Mouse (Mus musculus) myocyte (in vitro differentiated cells): Measurements from ENCODE around the gene Rragb. TPM values are rescaled to one million over a fixed set of nuclear protein-coding genes. Genes with fewer than 3 reads are reported as not detected.

Source experiments
- H3K27me3 ChIP-seq: one replicate; pipeline ENCODE4 v1.6.1; 2011; ENCODE audit not compliant: control insufficient read depth, insufficient read depth, insufficient read length
- H3K36me3 ChIP-seq: one replicate; pipeline ENCODE4 v1.6.1; 2011; ENCODE audit not compliant: control insufficient read depth, insufficient read depth
- H3K4me2 ChIP-seq: one replicate; pipeline ENCODE4 v1.6.1; 2011; ENCODE audit warnings: low read depth, control low read depth
- H3K4me3 ChIP-seq: one replicate; pipeline ENCODE4 v1.5.1; 2011; ENCODE audit warnings: mild to moderate bottlenecking, control low read depth, moderate library complexity
- H3K79me2 ChIP-seq: one replicate; pipeline ENCODE4 v1.6.1; 2011; ENCODE audit not compliant: control insufficient read depth, insufficient read depth
- H3ac ChIP-seq: one replicate; pipeline ENCODE4 v1.6.1; 2011; ENCODE audit not compliant: control insufficient read depth, insufficient read length
- CEBPB ChIP-seq: IDR thresholded peaks from 2 replicates; pipeline ENCODE4 v1.6.1; 2011; ENCODE audit warnings: mild to moderate bottlenecking, moderate library complexity; ENCODE audit not compliant: poor library complexity, insufficient read depth, severe bottlenecking
- E2F4 ChIP-seq: IDR thresholded peaks from one replicate; pipeline ENCODE4 v1.6.1; 2011; ENCODE audit warnings: mild to moderate bottlenecking, control low read depth, moderate library complexity; ENCODE audit not compliant: insufficient read depth
- MAX ChIP-seq: IDR thresholded peaks from one replicate; pipeline ENCODE4 v1.6.1; 2011; ENCODE audit warnings: low read depth, mild to moderate bottlenecking, control low read depth
- MYOD1 ChIP-seq, 3 experiments: IDR thresholded peaks; one replicate each; pipeline ENCODE4 v1.6.1; 2011; ENCODE audit warnings: control low read depth in 2 of 3, low read depth in 2 of 3, mild to moderate bottlenecking in 2 of 3, moderate library complexity in 1 of 3; ENCODE audit not compliant: insufficient read length in 2 of 3, control insufficient read depth in 1 of 3
- MYOG ChIP-seq, 3 experiments: IDR thresholded peaks; one replicate each; pipeline ENCODE4 v1.6.1; 2011; ENCODE audit warnings: control low read depth in 2 of 3, low read depth in 2 of 3, mild to moderate bottlenecking in 2 of 3; ENCODE audit not compliant: insufficient read length in 2 of 3, control insufficient read depth in 1 of 3, insufficient read depth in 1 of 3
- POLR2A ChIP-seq: IDR thresholded peaks from one replicate; pipeline ENCODE4 v1.6.1; 2011; ENCODE audit warnings: low read depth, mild to moderate bottlenecking, control low read depth, moderate library complexity; ENCODE audit not compliant: insufficient read length
- POLR2AphosphoS2 ChIP-seq: IDR thresholded peaks from one replicate; pipeline ENCODE4 v1.6.1; 2011; ENCODE audit warnings: low read depth, control low read depth; ENCODE audit not compliant: insufficient read length
- REST ChIP-seq: IDR thresholded peaks from one replicate; pipeline ENCODE4 v1.6.1; 2011; ENCODE audit warnings: mild to moderate bottlenecking, control low read depth, moderate library complexity; ENCODE audit not compliant: insufficient read depth, insufficient read length
- SRF ChIP-seq: IDR thresholded peaks from one replicate; pipeline ENCODE4 v1.6.1; 2011; ENCODE audit warnings: low read depth; ENCODE audit not compliant: control insufficient read depth, insufficient read length
- TCF12 ChIP-seq: IDR thresholded peaks from one replicate; pipeline ENCODE4 v1.6.1; 2011; ENCODE audit warnings: mild to moderate bottlenecking, control low read depth; ENCODE audit not compliant: poor library complexity, insufficient read depth, severe bottlenecking
- TCF3 ChIP-seq: IDR thresholded peaks from one replicate; pipeline ENCODE4 v1.6.1; 2011; ENCODE audit warnings: low read depth, control low read depth; ENCODE audit not compliant: insufficient read length
- USF1 ChIP-seq: IDR thresholded peaks from one replicate; pipeline ENCODE4 v1.6.1; 2011; ENCODE audit warnings: low read depth, mild to moderate bottlenecking, control low read depth, moderate library complexity
- polyA plus RNA-seq: library from polyadenylated mRNA; unstranded; fragments of >200 nt; fragmentation: generic; extraction: Trizol; gene quantifications from one replicate; pipeline ENCODE4 v1.2.1, GENCODE M21; 2012; ENCODE audit warnings: missing spikeins

Rragb gene
- polyA plus RNA-seq: 0.05 TPM

DNA sequence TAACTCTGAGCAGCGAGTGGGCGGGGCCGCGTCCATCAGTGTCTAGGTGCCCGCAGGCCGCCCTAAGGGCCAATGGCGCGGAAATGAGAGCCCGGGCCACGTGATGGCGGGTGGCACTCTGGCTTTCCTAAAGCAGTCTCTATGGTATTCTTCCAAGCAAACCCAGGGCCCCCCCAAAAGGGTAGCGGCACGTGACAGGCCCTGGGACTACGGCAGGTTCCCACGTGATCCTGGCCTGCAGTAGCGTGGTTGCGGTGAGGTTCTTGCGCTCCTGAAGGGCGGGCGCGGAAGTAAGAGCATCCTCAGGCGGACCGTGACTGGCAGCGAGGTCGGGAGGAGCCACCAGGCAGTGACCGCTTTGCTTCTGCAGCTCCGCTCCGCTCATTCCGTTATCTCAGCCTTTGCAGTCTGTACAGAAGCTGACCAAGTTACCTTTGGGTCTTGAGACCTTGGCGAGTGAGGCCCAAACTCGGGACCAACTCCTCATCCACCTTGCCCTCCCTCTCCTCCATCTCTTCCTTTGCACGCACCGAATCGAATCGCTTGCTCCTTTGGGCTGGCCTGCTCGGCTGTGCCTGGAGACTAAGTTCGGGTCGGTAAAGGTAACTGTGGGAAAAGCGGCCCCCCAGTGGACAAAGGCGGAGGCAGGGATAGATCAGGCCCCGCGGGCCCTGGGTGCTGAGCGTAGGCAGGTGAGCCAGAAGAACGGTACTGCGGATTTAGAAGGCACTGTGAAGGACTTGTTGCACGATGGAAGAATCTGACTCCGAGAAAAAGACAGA is at the start of gene Rragb:
TSS of gene Rragb (plus strand) at position 248 of the 782 bp plus-strand sequence.
- Histone ChIP-seq H3K27me3 (no peaks in the 10 kb centered on the region), H3K36me3 (no peaks in the 10 kb centered on the region), H3K79me2 (no peaks in the 10 kb centered on the region), H3K4me2 (peak within 1 kb of the TSS; percentile 24), H3K4me3 (no peak within 1 kb of the TSS), H3ac (no peak within 1 kb of the TSS)
- TF ChIP-seq REST (no peak), POLR2A (no peak), MAX (no peak), TCF12 (no peak), CEBPB (no peak), E2F4 (no peak), TCF3 (no peak), MYOG (IDR thresholded peaks at IDR 0.05; ENCODE audit: control insufficient read depth in 1 of 3, insufficient read depth in 1 of 3, insufficient read length in 2 of 3, low read depth in 2 of 3) (no peak), USF1 (no peak), SRF (no peak), POLR2AphosphoS2 (no peak), MYOD1 (IDR thresholded peaks at IDR 0.05; ENCODE audit: control insufficient read depth in 1 of 3, insufficient read length in 2 of 3, low read depth in 2 of 3) (no peak)

GRCm38 (mm10) chrX:153118486-153118885 is 21.3 kb upstream of the Rragb start, which contains the start of gene Foxr2:
TSS of gene Foxr2 (plus strand) at chrX:153118786.
- no peaks in the 10 kb centered on the region for H3K79me2 ChIP-seq
- TF ChIP-seq MYOD1 (IDR thresholded peaks at IDR 0.05; ENCODE audit: control insufficient read depth in 1 of 3, insufficient read length in 2 of 3, low read depth in 2 of 3) (no peak), TCF12 (no peak), MYOG (IDR thresholded peaks at IDR 0.05; ENCODE audit: control insufficient read depth in 1 of 3, insufficient read depth in 1 of 3, insufficient read length in 2 of 3, low read depth in 2 of 3) (no peak), REST (no peak)
- H3K36me3 ChIP-seq: no peaks in the 10 kb centered on the region
- no peak within 1 kb of the TSS for H3K4me2 ChIP-seq
- H3K4me3 ChIP-seq: no peak within 1 kb of the TSS
- H3ac ChIP-seq: no peak within 1 kb of the TSS
- H3K27me3 ChIP-seq: no peaks in the 10 kb centered on the region

DNA sequence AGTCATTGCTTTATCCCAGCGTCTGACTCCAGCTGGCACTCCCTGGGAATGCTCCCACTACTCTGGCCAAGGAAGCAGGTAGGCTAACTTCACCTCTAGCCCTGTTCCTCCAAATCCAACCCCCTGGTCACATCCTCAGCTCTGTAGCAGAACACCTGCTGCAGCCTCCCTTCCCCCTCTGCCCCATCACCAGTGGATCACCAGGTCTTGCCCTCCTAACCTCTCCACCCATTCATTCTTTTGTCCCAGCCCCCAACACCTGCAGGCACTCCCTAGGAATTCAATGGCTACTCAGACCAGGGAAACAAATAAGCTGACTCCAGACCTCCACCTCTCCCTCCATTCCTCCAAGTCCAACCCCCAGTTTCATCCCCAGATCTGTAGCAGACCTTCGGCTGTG is 20.8 kb upstream of the Rragb start:
- no peak overlapping the region for H3K4me3 ChIP-seq
- H3K27me3 ChIP-seq: no peaks in the 10 kb centered on the region
- no peak overlapping the region for H3K4me2 ChIP-seq
- no peak overlapping the region for H3ac ChIP-seq
- no peak for TF ChIP-seq POLR2AphosphoS2
- TF ChIP-seq REST: no peak
- no peak for TF ChIP-seq TCF3
- TF ChIP-seq TCF12: no peak
- TF ChIP-seq MYOG (IDR thresholded peaks at IDR 0.05; ENCODE audit: control insufficient read depth in 1 of 3, insufficient read depth in 1 of 3, insufficient read length in 2 of 3, low read depth in 2 of 3): no peak
- TF ChIP-seq MYOD1 (IDR thresholded peaks at IDR 0.05; ENCODE audit: control insufficient read depth in 1 of 3, insufficient read length in 2 of 3, low read depth in 2 of 3): no peak
- no peak for TF ChIP-seq CEBPB
- no peak for TF ChIP-seq POLR2A
- TF ChIP-seq SRF: no peak
- TF ChIP-seq USF1: no peak
- H3K36me3 ChIP-seq: no peaks in the 10 kb centered on the region
- H3K79me2 ChIP-seq: no peaks in the 10 kb centered on the region

DNA sequence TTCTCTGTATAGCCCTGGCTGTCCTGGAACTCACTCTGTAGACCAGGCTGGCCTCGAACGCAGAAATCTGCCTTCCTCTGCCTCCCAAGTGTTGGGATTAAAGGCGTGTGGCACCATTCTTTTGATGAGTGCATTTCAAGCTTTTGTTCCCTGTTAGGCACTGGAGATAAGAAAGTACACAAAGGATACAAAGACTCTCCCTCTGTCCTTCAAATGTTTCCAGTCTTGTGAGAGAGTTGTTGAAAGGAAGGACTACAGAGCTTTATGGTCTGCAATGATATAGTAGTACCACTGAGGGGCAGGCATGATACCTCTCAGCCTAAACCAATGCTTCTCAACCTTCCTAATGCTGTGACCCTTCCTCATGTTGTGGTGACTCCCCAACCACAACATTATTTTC is 2.9 kb downstream of the Rragb start:
- Histone ChIP-seq H3K36me3 (no peaks in the 10 kb centered on the region), H3K4me3 (no peak overlapping the region), H3K79me2 (no peaks in the 10 kb centered on the region), H3K27me3 (no peaks in the 10 kb centered on the region), H3K4me2 (no peak overlapping the region), H3ac (no peak overlapping the region)
- no peak for TF ChIP-seq MYOD1 (IDR thresholded peaks at IDR 0.05; ENCODE audit: control insufficient read depth in 1 of 3, insufficient read length in 2 of 3, low read depth in 2 of 3)
- no peak for TF ChIP-seq TCF3
- no peak for TF ChIP-seq MAX
- TF ChIP-seq REST: no peak
- no peak for TF ChIP-seq SRF
- no peak for TF ChIP-seq CEBPB
- no peak for TF ChIP-seq POLR2A
- TF ChIP-seq MYOG (IDR thresholded peaks at IDR 0.05; ENCODE audit: control insufficient read depth in 1 of 3, insufficient read depth in 1 of 3, insufficient read length in 2 of 3, low read depth in 2 of 3): no peak
- TF ChIP-seq E2F4: no peak
- TF ChIP-seq USF1: no peak
- no peak for TF ChIP-seq POLR2AphosphoS2
- no peak for TF ChIP-seq TCF12

DNA sequence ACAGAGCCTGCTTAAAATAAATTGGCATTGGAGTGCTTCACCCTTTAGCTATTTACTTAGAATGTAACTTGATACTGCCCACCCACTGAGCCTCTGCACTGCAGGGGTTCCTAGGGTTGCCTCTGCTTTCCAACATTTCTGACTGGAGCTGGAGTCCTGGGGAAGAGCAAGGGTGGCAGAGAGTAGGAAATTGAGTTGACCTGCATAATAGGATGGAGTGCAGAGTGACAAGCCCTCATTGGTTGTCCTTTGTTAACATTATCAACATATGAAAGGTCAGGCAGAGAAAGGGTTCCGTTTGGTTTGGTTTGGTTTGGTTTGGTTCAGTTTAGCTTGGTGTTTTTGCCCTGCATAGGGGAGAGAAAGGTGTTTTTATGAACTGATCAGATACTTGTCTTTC is 12.0 kb downstream of the Rragb start:
- Histone ChIP-seq H3K4me2 (no peak overlapping the region), H3K79me2 (no peaks in the 10 kb centered on the region), H3K4me3 (no peak overlapping the region), H3ac (no peak overlapping the region), H3K36me3 (no peaks in the 10 kb centered on the region), H3K27me3 (no peaks in the 10 kb centered on the region)
- TF ChIP-seq POLR2A: no peak
- TF ChIP-seq CEBPB: no peak
- TF ChIP-seq TCF12: no peak
- TF ChIP-seq E2F4: no peak
- no peak for TF ChIP-seq SRF
- TF ChIP-seq POLR2AphosphoS2: no peak
- no peak for TF ChIP-seq MYOG (IDR thresholded peaks at IDR 0.05; ENCODE audit: control insufficient read depth in 1 of 3, insufficient read depth in 1 of 3, insufficient read length in 2 of 3, low read depth in 2 of 3)
- no peak for TF ChIP-seq TCF3
